ENCODE assay signal across 9 mouse cellular contexts in genomic region chr11:100735954-100736745, GRCm38 (mm10). TPM values are rescaled to one million over a fixed set of nuclear protein-coding genes. Genes with fewer than 3 reads are reported as not detected.
DNase-seq lines count a peak whose midpoint lies in the region; ATAC-seq and TF ChIP-seq lines count a peak whose summit lies in the region.
"Had no signal": no experiment of that assay in that cellular context is flagged by ENCODE, and none has a peak within 500 bp of the region (broad histone marks: within the 10 kb centered on the region; RNA-seq: fewer than 3 reads in every experiment).

No protein-coding gene starts in this region.

- ATAC-seq in lung, postnatal 0 days, result no peak
- no peak for ATAC-seq in embryonic facial prominence, embryonic 13.5 days (ENCODE audit: insufficient number of reproducible peaks, insufficient read depth, low FRiP score, low TSS enrichment, low read depth)
- no peak for ATAC-seq in intestine, embryonic 16.5 days
- ATAC-seq in neural tube, embryonic 14.5 days (ENCODE audit: low read depth), result no peak

- peak overlapping the region; percentile 20; the same call in 1 of the 2 replicates for H3K27ac ChIP-seq in lung, postnatal 0 days (ENCODE audit: low read length)
- no peak overlapping the region; the same call in 1 of the 2 replicates for H3K27ac ChIP-seq in embryonic facial prominence, embryonic 13.5 days
- no peak overlapping the region for H3K27ac ChIP-seq in intestine, embryonic 16.5 days (ENCODE audit: low read length)
- no peak overlapping the region for H3K27ac ChIP-seq in neural tube, embryonic 14.5 days (ENCODE audit: low read depth, low read length)

- WGBS in lung, postnatal 0 days, result 62% methylated on average over 14 of the region's 14 CpGs
- 78% methylated on average over 14 of the region's 14 CpGs for WGBS in embryonic facial prominence, embryonic 13.5 days
- 69% methylated on average over 14 of the region's 14 CpGs for WGBS in intestine, embryonic 16.5 days
- 80% methylated on average over 14 of the region's 14 CpGs for WGBS in neural tube, embryonic 14.5 days

- no peak overlapping the region; the same call in 1 of the 2 replicates for H3K9ac ChIP-seq in lung, postnatal 0 days (replicated peaks; ENCODE audit: low read depth)
- H3K9ac ChIP-seq in embryonic facial prominence, embryonic 13.5 days, result peak overlapping the region; percentile 95; the same call in 1 of the 2 replicates
- H3K9ac ChIP-seq in intestine, embryonic 16.5 days (ENCODE audit: low read depth, low read length), result peak overlapping the region; percentile 43
- no peak overlapping the region for H3K9ac ChIP-seq in neural tube, embryonic 14.5 days (replicated peaks; ENCODE audit: low read depth, low read length)

- H3K27me3 ChIP-seq in lung, postnatal 0 days (replicated peaks; ENCODE audit: insufficient read depth, low read length), result no peaks in the 10 kb centered on the region
- no peaks in the 10 kb centered on the region for H3K27me3 ChIP-seq in embryonic facial prominence, embryonic 13.5 days
- H3K27me3 ChIP-seq in intestine, embryonic 16.5 days (replicated peaks; ENCODE audit: control insufficient read depth, insufficient read depth, low read length), result no peaks in the 10 kb centered on the region
- H3K27me3 ChIP-seq in neural tube, embryonic 14.5 days (ENCODE audit: control insufficient read depth, insufficient read depth, low read length), result no peaks in the 10 kb centered on the region

- TF ChIP-seq EP300 in lung, postnatal 0 days (IDR thresholded peaks at IDR 0.05), result no peak

- H3K4me2 ChIP-seq in lung, postnatal 0 days (replicated peaks; ENCODE audit: low read depth, low read length), result peak overlapping the region; percentile 73
- H3K4me2 ChIP-seq in embryonic facial prominence, embryonic 13.5 days, result peak overlapping the region; percentile 82
- H3K4me2 ChIP-seq in intestine, embryonic 16.5 days (ENCODE audit: low read depth, low read length), result peak overlapping the region; percentile 64
- peak overlapping the region; percentile 78; the same call in 1 of the 2 replicates for H3K4me2 ChIP-seq in neural tube, embryonic 14.5 days (ENCODE audit: low read depth, low read length)

- H3K9me3 ChIP-seq in lung, postnatal 0 days (ENCODE audit: low read length), result no peaks in the 10 kb centered on the region
- H3K9me3 ChIP-seq in embryonic facial prominence, embryonic 13.5 days, result no peaks in the 10 kb centered on the region
- no peaks in the 10 kb centered on the region for H3K9me3 ChIP-seq in intestine, embryonic 16.5 days (ENCODE audit: control insufficient read depth, low read length)
- H3K9me3 ChIP-seq in neural tube, embryonic 14.5 days (ENCODE audit: control insufficient read depth, low read length), result no peaks in the 10 kb centered on the region

- TF ChIP-seq CTCF in lung, postnatal 0 days (IDR thresholded peaks at IDR 0.05), result no peak

- DNase-seq in lung, postnatal 0 days (ENCODE audit: low spot score), result no peak
- no peak for DNase-seq in lung, postnatal 36 days
- DNase-seq in embryo, embryonic 10 days (ENCODE audit: low spot score), result no peak
- DNase-seq in adrenal gland, adult 8-10 months, result no peak

- peaks cover 16% of the 10 kb centered on the region for H3K4me1 ChIP-seq in lung, postnatal 0 days (ENCODE audit: insufficient read depth, low read depth, low read length)
- peaks cover 21% of the 10 kb centered on the region for H3K4me1 ChIP-seq in embryonic facial prominence, embryonic 13.5 days
- H3K4me1 ChIP-seq in intestine, embryonic 16.5 days (ENCODE audit: control insufficient read depth, insufficient read depth, low read length), result peaks cover 19% of the 10 kb centered on the region
- peaks cover 17% of the 10 kb centered on the region for H3K4me1 ChIP-seq in neural tube, embryonic 14.5 days (ENCODE audit: control insufficient read depth, insufficient read depth, low read length)

- no peak overlapping the region; the same call in 1 of the 2 replicates for H3K4me3 ChIP-seq in lung, postnatal 0 days (ENCODE audit: low read depth, low read length)
- H3K4me3 ChIP-seq in embryonic facial prominence, embryonic 13.5 days, result peak overlapping the region; percentile 99; the same call in 1 of the 2 replicates
- H3K4me3 ChIP-seq in intestine, embryonic 16.5 days (ENCODE audit: low read length), result peak overlapping the region; percentile 75
- no peak overlapping the region; the same call in 1 of the 2 replicates for H3K4me3 ChIP-seq in neural tube, embryonic 14.5 days (ENCODE audit: low read depth, low read length)

- no peaks in the 10 kb centered on the region for H3K36me3 ChIP-seq in lung, postnatal 0 days (ENCODE audit: insufficient read depth, low read length)
- peaks cover 4% of the 10 kb centered on the region; the same call in 1 of the 2 replicates for H3K36me3 ChIP-seq in embryonic facial prominence, embryonic 13.5 days
- H3K36me3 ChIP-seq in intestine, embryonic 16.5 days (ENCODE audit: control insufficient read depth, insufficient read depth, low read length), result no peaks in the 10 kb centered on the region
- 0 out of 2 replicates have a peak, but pooled peaks cover 3% of the 10 kb centered on the region for H3K36me3 ChIP-seq in neural tube, embryonic 14.5 days (ENCODE audit: control insufficient read depth, insufficient read depth, low read length)

RNA-seq across cellular contexts. Expression of gene Rab5c, which starts 1.9 kb away (rescaled TPM):
- 25.3 and 30.4 TPM in 2 replicates for polyA plus RNA-seq in lung, postnatal 0 days (2015; fragmentation: Nextera tagmentation; extraction: Ambion mirVana)
- 21.0 and 28.5 TPM in 2 replicates for polyA plus RNA-seq in embryonic facial prominence, embryonic 13.5 days (2015; fragmentation: Nextera tagmentation; extraction: Ambion mirVana)
- 41.1 and 41.6 TPM in 2 replicates for polyA plus RNA-seq in intestine, embryonic 16.5 days (2015; fragmentation: Nextera tagmentation; extraction: Ambion mirVana)
- 59.7 and 82.7 TPM in 2 replicates for polyA plus RNA-seq in neural tube, embryonic 14.5 days (2014; fragmentation: Nextera tagmentation; extraction: Ambion mirVana)
- total RNA-seq in adrenal gland, adult 8-10 months (2022), result 100 to 1,000 TPM; 183 to 210 (median 190) TPM

RNA-seq across cellular contexts. Expression of gene Hspb9, which starts 22.5 kb away (rescaled TPM):
- polyA plus RNA-seq in lung, postnatal 0 days (2015; fragmentation: Nextera tagmentation; extraction: Ambion mirVana), result 0.51 TPM in 1 of 2 replicates, not detected in the other
- polyA plus RNA-seq in embryonic facial prominence, embryonic 13.5 days (2015; fragmentation: Nextera tagmentation; extraction: Ambion mirVana), result 0.39 TPM in 1 of 2 replicates, not detected in the other
- polyA plus RNA-seq in intestine, embryonic 16.5 days (2015; fragmentation: Nextera tagmentation; extraction: Ambion mirVana), result 0.29 TPM in 1 of 2 replicates, not detected in the other
- polyA plus RNA-seq in neural tube, embryonic 14.5 days (2014; fragmentation: Nextera tagmentation; extraction: Ambion mirVana), result not detected in 2 replicates
- total RNA-seq in adrenal gland, adult 8-10 months (2022), result under 1 TPM in 1 of 4 experiments, not detected in 3; 0.59 TPM
- total RNA-seq: neutrophil, adult 5-6 weeks had no signal
- polyA plus RNA-seq: embryonic facial prominence, embryonic 11.5 days had no signal

RNA-seq across cellular contexts. Expression of gene Kcnh4, which starts 23.6 kb away (rescaled TPM):
- polyA plus RNA-seq in lung, postnatal 0 days (2015; fragmentation: Nextera tagmentation; extraction: Ambion mirVana), result 0.04 TPM in 1 of 2 replicates, not detected in the other
- polyA plus RNA-seq in embryonic facial prominence, embryonic 13.5 days (2015; fragmentation: Nextera tagmentation; extraction: Ambion mirVana), result 0.08 and 0.14 TPM in 2 replicates
- polyA plus RNA-seq in intestine, embryonic 16.5 days (2015; fragmentation: Nextera tagmentation; extraction: Ambion mirVana), result 0.12 and 0.15 TPM in 2 replicates
- 6.4 and 10.1 TPM in 2 replicates for polyA plus RNA-seq in neural tube, embryonic 14.5 days (2014; fragmentation: Nextera tagmentation; extraction: Ambion mirVana)
- under 1 TPM; 0.15 to 0.31 (median 0.23) TPM for total RNA-seq in adrenal gland, adult 8-10 months (2022)

RNA-seq across cellular contexts. Expression of gene Kat2a, which starts 23.9 kb away (rescaled TPM):
- polyA plus RNA-seq in lung, postnatal 0 days (2015; fragmentation: Nextera tagmentation; extraction: Ambion mirVana), result 14.2 and 14.5 TPM in 2 replicates
- polyA plus RNA-seq in embryonic facial prominence, embryonic 13.5 days (2015; fragmentation: Nextera tagmentation; extraction: Ambion mirVana), result 54.9 and 61.0 TPM in 2 replicates
- polyA plus RNA-seq in intestine, embryonic 16.5 days (2015; fragmentation: Nextera tagmentation; extraction: Ambion mirVana), result 38.7 and 40.7 TPM in 2 replicates
- 55.3 and 57.0 TPM in 2 replicates for polyA plus RNA-seq in neural tube, embryonic 14.5 days (2014; fragmentation: Nextera tagmentation; extraction: Ambion mirVana)
- 10 to 100 TPM; 43.3 to 57.7 (median 52.2) TPM for total RNA-seq in adrenal gland, adult 8-10 months (2022)

RNA-seq across cellular contexts. Expression of gene Hcrt, which starts 26.6 kb away (rescaled TPM):
- polyA plus RNA-seq in lung, postnatal 0 days (2015; fragmentation: Nextera tagmentation; extraction: Ambion mirVana), result not detected in 2 replicates
- polyA plus RNA-seq in embryonic facial prominence, embryonic 13.5 days (2015; fragmentation: Nextera tagmentation; extraction: Ambion mirVana), result not detected in 2 replicates
- polyA plus RNA-seq in intestine, embryonic 16.5 days (2015; fragmentation: Nextera tagmentation; extraction: Ambion mirVana), result not detected in 2 replicates
- 0.51 TPM in 1 of 2 replicates, not detected in the other for polyA plus RNA-seq in neural tube, embryonic 14.5 days (2014; fragmentation: Nextera tagmentation; extraction: Ambion mirVana)
- not detected for total RNA-seq in adrenal gland, adult 8-10 months (2022)
- total RNA-seq: neutrophil, adult 5-6 weeks had no signal
- polyA plus RNA-seq: embryonic facial prominence, embryonic 11.5 days had no signal

Comparison
In these comparisons a context has a peak if more than half of its experiments do, and no peak if none do; other contexts are left out.
1. H3K4me3 ChIP-seq: peak in embryonic facial prominence, embryonic 13.5 days (single experiment) and intestine, embryonic 16.5 days (single experiment); none in lung, postnatal 0 days (single experiment) and neural tube, embryonic 14.5 days (single experiment).
2. H3K9ac ChIP-seq: peak in embryonic facial prominence, embryonic 13.5 days (single experiment) and intestine, embryonic 16.5 days (single experiment); none in lung, postnatal 0 days (single experiment) and neural tube, embryonic 14.5 days (single experiment).
3. Peak in every context shown above with its lines, with median percentiles within 50 percentile points of each other: H3K4me2 ChIP-seq.